ENCODE assay signal across 20 mouse cellular contexts in the genomic region with DNA sequence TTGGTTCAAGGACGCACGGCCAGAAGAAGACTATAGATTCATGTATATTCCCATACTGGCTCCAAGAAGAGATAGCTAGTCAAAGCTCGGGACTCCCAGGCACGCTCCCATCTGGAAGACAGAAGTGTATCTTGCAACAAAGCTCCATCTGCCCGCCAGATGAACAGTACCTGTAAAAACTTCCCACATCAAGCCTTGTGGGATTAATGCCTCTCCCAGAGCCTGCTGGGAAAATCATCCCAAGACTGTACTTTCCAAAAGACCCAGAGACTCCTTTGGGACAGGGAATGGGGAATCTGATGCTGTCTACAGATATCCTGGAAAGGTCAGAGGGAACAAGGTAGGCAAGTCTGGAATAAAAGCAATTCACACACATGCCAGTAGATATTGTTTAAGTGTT.
DNase-seq lines count a peak whose midpoint lies in the region; ATAC-seq lines count a peak whose summit lies in the region.
"Had no signal": no experiment of that assay in that cellular context is flagged by ENCODE, and none has a peak within 500 bp of the region (broad histone marks: within the 10 kb centered on the region; RNA-seq: fewer than 3 reads in every experiment).

No protein-coding gene starts in this region.

- peak; percentile 2 for DNase-seq in gastrocnemius, postnatal 25 days
- no peak for DNase-seq in gastrocnemius, adult 8-10 months (ENCODE audit: low spot score in 2 of 2)
- no peak for DNase-seq in lung, postnatal 36 days
- DNase-seq in limb, embryonic 11.5 days (ENCODE audit: low spot score) = peak; percentile 36
- DNase-seq in adrenal gland, adult 18-20 months (ENCODE audit: low spot score in 2 of 2) = no peak
- no peak for DNase-seq in adrenal gland, postnatal 14 days
- DNase-seq: adrenal gland, postnatal 25 days; cerebellum, adult 2 months; gastrocnemius, postnatal 10 days; liver; liver, postnatal 0 days; lung, postnatal 4 days; thymus, postnatal 4 days had no signal

- no peaks in the 10 kb centered on the region for H3K36me3 ChIP-seq in lung, embryonic 15.5 days
- H3K36me3 ChIP-seq in limb, embryonic 11.5 days (ENCODE audit: control insufficient read depth, insufficient read depth, low read length) = no peaks in the 10 kb centered on the region
- H3K36me3 ChIP-seq: hindbrain, embryonic 12.5 days; midbrain, embryonic 10.5 days had no signal

- no peaks in the 10 kb centered on the region for H3K9me3 ChIP-seq in lung, embryonic 15.5 days
- no peaks in the 10 kb centered on the region for H3K9me3 ChIP-seq in limb, embryonic 11.5 days (ENCODE audit: control insufficient read depth, low read length)
- H3K9me3 ChIP-seq: hindbrain, embryonic 12.5 days; midbrain, embryonic 10.5 days had no signal

- no peak for ATAC-seq in lung, embryonic 15.5 days (ENCODE audit: borderline replicate concordance, extremely low read depth, low FRiP score, low TSS enrichment)
- no peak for ATAC-seq in limb, embryonic 11.5 days (ENCODE audit: insufficient number of reproducible peaks, low FRiP score, low TSS enrichment, low read depth)
- ATAC-seq: forebrain, embryonic 16.5 days; inflammation-experienced regulatory T-cells, adult 6 months; liver, postnatal 0 days had no signal

- H3K27ac ChIP-seq in lung, embryonic 15.5 days = peak overlapping the region; percentile 41; the same call in 1 of the 2 replicates
- H3K27ac ChIP-seq in limb, embryonic 11.5 days (replicated peaks; ENCODE audit: low read depth, low read length) = no peak overlapping the region
- H3K27ac ChIP-seq: hindbrain, embryonic 12.5 days; midbrain, embryonic 10.5 days had no signal

- peaks cover 12% of the 10 kb centered on the region; the same call in 1 of the 2 replicates for H3K27me3 ChIP-seq in lung, embryonic 15.5 days
- H3K27me3 ChIP-seq in limb, embryonic 11.5 days (ENCODE audit: control insufficient read depth, insufficient read depth, low read length) = no peaks in the 10 kb centered on the region

- no peak overlapping the region for H3K9ac ChIP-seq in lung, embryonic 15.5 days
- H3K9ac ChIP-seq in limb, embryonic 11.5 days (ENCODE audit: low read length) = no peak overlapping the region
- H3K9ac ChIP-seq: hindbrain, embryonic 12.5 days; liver, postnatal 0 days had no signal

- H3K4me2 ChIP-seq in lung, embryonic 15.5 days = no peak overlapping the region
- no peak overlapping the region for H3K4me2 ChIP-seq in limb, embryonic 11.5 days (ENCODE audit: low read depth, severe bottlenecking)
- H3K4me2 ChIP-seq: heart, embryonic 11.5 days; hindbrain, embryonic 12.5 days had no signal

- no peak overlapping the region for H3K4me3 ChIP-seq in lung, embryonic 15.5 days
- H3K4me3 ChIP-seq in limb, embryonic 11.5 days (ENCODE audit: low read depth, low read length) = no peak overlapping the region
- H3K4me3 ChIP-seq: erythroblast, embryonic 14.5 days; hindbrain, embryonic 12.5 days; midbrain, embryonic 10.5 days had no signal

- WGBS in lung, embryonic 15.5 days = 84% methylated on average over 5 of the region's 5 CpGs
- 73% methylated on average over 5 of the region's 5 CpGs for WGBS in limb, embryonic 11.5 days

- H3K4me1 ChIP-seq in lung, embryonic 15.5 days = peaks cover 84% of the 10 kb centered on the region
- peaks cover 56% of the 10 kb centered on the region for H3K4me1 ChIP-seq in limb, embryonic 11.5 days (ENCODE audit: control insufficient read depth, insufficient read depth, low read length)

Comparison
In these comparisons a context has a peak if more than half of its experiments do, and no peak if none do; other contexts are left out.
1. DNase-seq: peak in gastrocnemius, postnatal 25 days (single experiment) and limb, embryonic 11.5 days (single experiment); none in gastrocnemius, adult 8-10 months (0 of 2), lung, postnatal 36 days (single experiment), adrenal gland, adult 18-20 months (0 of 2) and adrenal gland, postnatal 14 days (single experiment).